Mouse (Mus musculus): ENCODE measurements at regions not wholly inside any gene's neighbourhood (a gene's known extent, or its start where the extent isn't known, plus 50 kb on each side); places are given as distances from the start of the nearest gene placed in this dataset.

DNA sequence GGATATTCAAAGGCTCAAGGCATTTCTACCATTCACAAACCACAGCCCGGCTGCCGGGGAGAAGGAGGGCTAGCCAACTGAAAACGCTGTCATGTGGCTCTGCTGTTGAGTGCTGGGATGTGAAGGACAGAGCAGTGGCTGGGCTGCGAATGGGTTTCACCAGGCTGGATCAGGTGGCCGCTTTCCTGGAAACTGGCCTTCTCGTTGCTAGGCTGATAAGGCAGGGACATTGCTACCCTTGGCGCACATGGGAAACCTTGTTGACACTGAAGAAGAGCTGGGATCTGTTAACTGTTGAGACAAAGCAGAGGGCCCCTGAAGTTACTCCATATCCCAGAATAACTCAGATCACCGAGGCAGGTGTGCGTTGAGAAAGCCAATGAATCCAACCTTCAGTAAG lies 216.1 kb upstream of the Rreb1 start:
- H3K27ac ChIP-seq (ENCODE audit: low read depth): peak overlapping the region; percentile 72
- 50% methylated on average over 9 of the region's 9 CpGs for WGBS (ENCODE audit: insufficient replicate concordance)

DNA sequence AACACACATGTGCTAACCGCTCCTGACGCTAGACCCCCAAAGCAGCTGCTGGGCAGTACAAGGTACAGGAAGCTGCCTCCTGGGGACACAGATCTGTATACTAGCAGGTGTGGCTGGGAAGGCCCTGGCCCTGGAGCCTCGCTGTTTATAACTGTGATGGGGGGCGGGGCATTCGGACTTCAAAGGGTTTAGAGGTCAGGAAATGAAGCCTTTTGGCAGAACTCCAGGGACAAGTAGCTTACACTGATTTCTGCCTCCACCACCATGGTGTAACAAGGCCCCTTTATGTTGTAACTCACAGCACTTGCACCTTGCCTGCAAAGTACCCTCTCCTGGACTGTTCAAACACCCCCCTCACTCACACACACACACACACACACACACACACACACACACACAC lies 215.5 kb upstream of the Rreb1 start:
- peak; percentile 84 for DNase-seq
- TF ChIP-seq CTCF (IDR thresholded peaks at IDR 0.05; ENCODE audit: low read depth) (no peak), EP300 (IDR thresholded peaks at IDR 0.05; ENCODE audit: low read depth) (peak; percentile 77)
- H3K27me3 ChIP-seq (ENCODE audit: insufficient read depth, low read length): no peaks in the 10 kb centered on the region
- peak; percentile 96 for ATAC-seq
- H3K27ac ChIP-seq (ENCODE audit: low read depth): peak overlapping the region; percentile 72
- 15% methylated on average over 5 of the region's 5 CpGs for WGBS (ENCODE audit: insufficient replicate concordance)
- H3K4me3 ChIP-seq (ENCODE audit: low read depth, low read length): no peak overlapping the region
- H3K4me1 ChIP-seq (ENCODE audit: insufficient read depth): peaks cover 20% of the 10 kb centered on the region
- no peak overlapping the region for H3K4me2 ChIP-seq (ENCODE audit: low read depth, low read length)
- no peak overlapping the region for H3K9ac ChIP-seq (replicated peaks)
- no peaks in the 10 kb centered on the region for H3K36me3 ChIP-seq (replicated peaks; ENCODE audit: insufficient read depth, low read length)
- no peaks in the 10 kb centered on the region for H3K9me3 ChIP-seq (ENCODE audit: low read length)

More for the DNA sequence above, 216.1 kb upstream of the Rreb1 start:
- H3K4me1 ChIP-seq (ENCODE audit: insufficient read depth): peaks cover 20% of the 10 kb centered on the region
- DNase-seq (no peak), ATAC-seq (peak; percentile 15; the same call in 1 of the 2 replicates)
- TF ChIP-seq CTCF (IDR thresholded peaks at IDR 0.05; ENCODE audit: low read depth): no peak
- no peak for TF ChIP-seq EP300 (IDR thresholded peaks at IDR 0.05; ENCODE audit: low read depth)
- no peak overlapping the region for H3K9ac ChIP-seq (replicated peaks)
- H3K36me3 ChIP-seq (replicated peaks; ENCODE audit: insufficient read depth, low read length): no peaks in the 10 kb centered on the region
- no peak overlapping the region for H3K4me3 ChIP-seq (ENCODE audit: low read depth, low read length)
- no peaks in the 10 kb centered on the region for H3K27me3 ChIP-seq (ENCODE audit: insufficient read depth, low read length)
- H3K4me2 ChIP-seq (ENCODE audit: low read depth, low read length): no peak overlapping the region
- H3K9me3 ChIP-seq (ENCODE audit: low read length): no peaks in the 10 kb centered on the region

DNA sequence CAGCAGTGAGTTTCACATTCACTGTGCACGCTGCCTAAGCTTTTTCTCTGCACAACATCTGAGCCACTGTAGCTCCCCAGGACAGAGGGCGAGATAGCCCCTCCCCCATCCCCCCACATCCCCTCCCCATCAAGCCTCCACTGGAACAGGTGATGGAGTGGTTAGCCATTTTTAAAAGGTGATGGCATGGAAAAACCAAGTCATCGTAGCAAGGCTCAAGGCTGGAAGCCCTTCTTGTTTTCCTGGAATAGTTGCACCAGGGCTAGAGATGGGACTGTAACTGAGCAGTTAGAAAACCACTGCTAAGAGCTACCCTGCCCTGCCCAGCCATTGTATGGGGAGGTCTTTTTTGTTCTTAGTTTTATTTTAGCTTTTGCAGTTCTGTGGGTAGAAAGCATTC lies 209.1 kb upstream of the Rreb1 start:
- H3K27ac ChIP-seq (ENCODE audit: low read depth): no peak overlapping the region
- DNase-seq (no peak), ATAC-seq (no peak)
- 71% methylated on average over 3 of the region's 3 CpGs for WGBS (ENCODE audit: insufficient replicate concordance)
- no peaks in the 10 kb centered on the region for H3K36me3 ChIP-seq (replicated peaks; ENCODE audit: insufficient read depth, low read length)
- H3K27me3 ChIP-seq (ENCODE audit: insufficient read depth, low read length): no peaks in the 10 kb centered on the region
- H3K9me3 ChIP-seq (ENCODE audit: low read length): no peaks in the 10 kb centered on the region
- peaks cover 5% of the 10 kb centered on the region; the same call in 1 of the 2 replicates for H3K4me1 ChIP-seq (ENCODE audit: insufficient read depth)
- H3K4me2 ChIP-seq (ENCODE audit: low read depth, low read length): no peak overlapping the region
- H3K9ac ChIP-seq (replicated peaks): no peak overlapping the region
- H3K4me3 ChIP-seq (ENCODE audit: low read depth, low read length): no peak overlapping the region
- TF ChIP-seq CTCF (IDR thresholded peaks at IDR 0.05; ENCODE audit: low read depth) (no peak), EP300 (IDR thresholded peaks at IDR 0.05; ENCODE audit: low read depth) (no peak)

DNA sequence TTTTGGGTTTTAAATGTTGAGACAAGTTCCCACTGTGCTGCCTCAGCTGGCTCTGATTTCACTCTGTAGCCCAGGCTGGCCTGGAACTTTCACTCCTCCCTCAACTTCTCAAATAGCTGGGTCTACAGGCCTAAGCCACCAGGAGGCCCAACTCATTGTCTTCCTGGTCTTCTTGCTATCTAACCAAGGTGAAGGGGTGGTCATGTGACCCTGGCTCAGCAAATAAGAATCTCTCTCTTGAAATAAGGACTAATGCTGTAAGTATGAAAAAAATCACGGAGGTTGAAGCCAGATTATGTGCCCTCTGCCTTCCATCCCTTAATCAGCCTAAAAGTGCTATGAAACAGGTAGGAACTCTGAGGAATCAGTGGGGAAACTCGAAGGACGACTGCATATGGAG lies 208.7 kb upstream of the Rreb1 start:
- no peak for TF ChIP-seq EP300 (IDR thresholded peaks at IDR 0.05; ENCODE audit: low read depth)
- no peak for TF ChIP-seq CTCF (IDR thresholded peaks at IDR 0.05; ENCODE audit: low read depth)
- H3K36me3 ChIP-seq (replicated peaks; ENCODE audit: insufficient read depth, low read length): no peaks in the 10 kb centered on the region
- no peak overlapping the region for H3K9ac ChIP-seq (replicated peaks)
- no peak for DNase-seq
- H3K4me1 ChIP-seq (ENCODE audit: insufficient read depth): peaks cover 7% of the 10 kb centered on the region; the same call in 1 of the 2 replicates
- no peak for ATAC-seq
- H3K9me3 ChIP-seq (ENCODE audit: low read length): no peaks in the 10 kb centered on the region
- H3K4me3 ChIP-seq (ENCODE audit: low read depth, low read length): no peak overlapping the region
- no peak overlapping the region for H3K4me2 ChIP-seq (ENCODE audit: low read depth, low read length)
- WGBS (ENCODE audit: insufficient replicate concordance): 68% methylated on average over 3 of the region's 3 CpGs
- H3K27me3 ChIP-seq (ENCODE audit: insufficient read depth, low read length): no peaks in the 10 kb centered on the region
- no peak overlapping the region for H3K27ac ChIP-seq (ENCODE audit: low read depth)

DNA sequence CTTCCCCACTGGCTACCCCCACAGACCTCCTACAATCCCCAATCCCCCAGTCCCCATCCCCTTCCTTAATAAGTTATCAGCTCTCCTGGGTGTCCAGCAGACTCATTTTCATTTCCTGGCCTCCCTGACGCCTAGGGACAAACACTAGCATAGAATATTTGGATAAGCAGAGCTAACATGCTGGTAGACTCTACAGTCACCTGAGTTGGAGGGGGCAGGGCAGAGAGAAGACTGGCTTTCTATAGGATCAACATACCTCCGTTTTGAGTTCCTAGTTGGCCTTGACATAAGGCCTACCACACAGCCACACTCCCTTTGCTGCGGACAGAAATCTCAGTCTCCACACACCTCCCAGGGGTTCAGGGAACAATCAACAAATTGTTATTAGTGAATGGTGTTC lies 205.2 kb upstream of the Rreb1 start:
- Histone ChIP-seq H3K9me3 (ENCODE audit: low read length) (no peaks in the 10 kb centered on the region), H3K9ac (replicated peaks) (no peak overlapping the region), H3K27me3 (ENCODE audit: insufficient read depth, low read length) (no peaks in the 10 kb centered on the region), H3K36me3 (replicated peaks; ENCODE audit: insufficient read depth, low read length) (no peaks in the 10 kb centered on the region), H3K4me3 (ENCODE audit: low read depth, low read length) (no peak overlapping the region), H3K27ac (ENCODE audit: low read depth) (no peak overlapping the region), H3K4me2 (ENCODE audit: low read depth, low read length) (no peak overlapping the region), H3K4me1 (ENCODE audit: insufficient read depth) (peaks cover 7% of the 10 kb centered on the region; the same call in 1 of the 2 replicates)
- 47% methylated on average over 3 of the region's 3 CpGs for WGBS (ENCODE audit: insufficient replicate concordance)
- DNase-seq (no peak), ATAC-seq (no peak)
- TF ChIP-seq CTCF (IDR thresholded peaks at IDR 0.05; ENCODE audit: low read depth) (no peak), EP300 (IDR thresholded peaks at IDR 0.05; ENCODE audit: low read depth) (no peak)

DNA sequence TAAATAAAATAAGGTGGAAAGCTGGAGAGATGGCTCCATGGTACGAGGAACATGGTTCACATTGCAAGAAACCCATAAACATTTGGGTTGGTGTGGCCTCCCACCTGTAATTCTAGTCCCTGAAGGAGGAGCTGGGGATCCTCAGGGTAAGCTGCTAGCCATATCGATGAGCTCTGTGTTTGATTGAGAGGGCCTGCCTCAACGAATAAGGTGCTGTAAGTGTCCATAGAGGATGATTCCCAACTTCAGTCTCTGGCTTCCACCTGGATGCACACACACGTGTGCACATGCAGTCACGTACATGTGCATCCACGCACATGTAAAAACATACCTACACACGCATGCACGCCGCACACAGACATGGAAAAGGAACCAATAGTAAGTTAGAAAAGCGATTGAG lies 199.0 kb upstream of the Rreb1 start:
- no peak overlapping the region for H3K4me2 ChIP-seq (ENCODE audit: low read depth, low read length)
- H3K9me3 ChIP-seq (ENCODE audit: low read length): no peaks in the 10 kb centered on the region
- 0 out of 2 replicates have a peak, but pooled peaks cover 2% of the 10 kb centered on the region for H3K4me1 ChIP-seq (ENCODE audit: insufficient read depth)
- H3K9ac ChIP-seq (replicated peaks): no peak overlapping the region
- TF ChIP-seq CTCF (IDR thresholded peaks at IDR 0.05; ENCODE audit: low read depth): no peak
- no peak for TF ChIP-seq EP300 (IDR thresholded peaks at IDR 0.05; ENCODE audit: low read depth)
- ATAC-seq: no peak
- WGBS (ENCODE audit: insufficient replicate concordance): 83% methylated on average over 10 of the region's 10 CpGs
- no peaks in the 10 kb centered on the region for H3K27me3 ChIP-seq (ENCODE audit: insufficient read depth, low read length)
- H3K4me3 ChIP-seq (ENCODE audit: low read depth, low read length): no peak overlapping the region
- H3K36me3 ChIP-seq (replicated peaks; ENCODE audit: insufficient read depth, low read length): no peaks in the 10 kb centered on the region
- no peak overlapping the region for H3K27ac ChIP-seq (ENCODE audit: low read depth)
- no peak for DNase-seq

DNA sequence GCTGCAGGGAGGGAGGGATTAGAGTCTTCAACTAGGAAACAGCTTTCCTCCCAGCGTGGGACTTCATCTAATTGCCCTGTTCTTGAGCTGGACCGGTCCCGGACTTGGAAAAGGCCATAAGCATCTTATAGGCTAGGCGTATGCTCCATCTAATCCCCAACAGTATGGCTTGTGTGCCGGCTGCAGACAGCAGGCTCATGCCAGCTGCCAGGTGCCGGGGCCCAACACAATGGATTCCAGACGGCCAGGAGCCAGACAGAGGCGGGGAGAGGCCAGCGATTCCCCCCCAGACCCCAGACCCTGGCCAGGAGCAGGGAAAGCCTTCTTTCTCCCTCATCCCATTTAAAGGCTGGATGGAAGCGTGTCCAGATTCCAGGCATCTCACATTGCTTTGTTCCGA lies 198.4 kb upstream of the Rreb1 start:
- TF ChIP-seq CTCF (IDR thresholded peaks at IDR 0.05; ENCODE audit: low read depth): no peak
- TF ChIP-seq EP300 (IDR thresholded peaks at IDR 0.05; ENCODE audit: low read depth): no peak
- DNase-seq (no peak), ATAC-seq (no peak)
- no peak overlapping the region for H3K9ac ChIP-seq (replicated peaks)
- no peaks in the 10 kb centered on the region for H3K4me1 ChIP-seq (ENCODE audit: insufficient read depth)
- WGBS (ENCODE audit: insufficient replicate concordance): 78% methylated on average over 11 of the region's 11 CpGs
- no peak overlapping the region for H3K27ac ChIP-seq (ENCODE audit: low read depth)
- no peaks in the 10 kb centered on the region for H3K27me3 ChIP-seq (ENCODE audit: insufficient read depth, low read length)
- H3K36me3 ChIP-seq (replicated peaks; ENCODE audit: insufficient read depth, low read length): no peaks in the 10 kb centered on the region
- no peaks in the 10 kb centered on the region for H3K9me3 ChIP-seq (ENCODE audit: low read length)
- H3K4me2 ChIP-seq (ENCODE audit: low read depth, low read length): no peak overlapping the region
- no peak overlapping the region for H3K4me3 ChIP-seq (ENCODE audit: low read depth, low read length)
